In the genomic region with DNA sequence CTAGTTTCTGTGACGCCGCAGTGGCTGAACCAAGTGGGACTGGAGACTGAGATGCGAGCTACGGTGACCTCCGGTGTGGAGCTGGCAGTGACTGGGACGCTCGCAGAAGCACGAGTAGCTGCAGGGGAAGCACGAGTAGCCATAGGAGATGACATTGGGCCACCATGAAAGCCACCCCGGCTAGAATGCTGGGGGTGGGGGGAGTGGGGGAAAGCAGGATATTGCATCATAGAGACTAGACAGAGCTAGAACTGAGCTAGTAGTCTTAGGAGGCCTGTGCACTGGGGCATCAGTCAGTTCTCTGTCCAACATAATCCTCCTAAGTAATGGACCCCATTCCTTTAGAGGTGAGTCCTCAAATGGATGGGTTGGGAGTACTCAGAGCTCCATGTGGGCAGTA, we compare ENCODE assay signal across 24 mouse cellular contexts. TPM values are rescaled to one million over a fixed set of nuclear protein-coding genes. Genes with fewer than 3 reads are reported as not detected.
DNase-seq lines count a peak whose midpoint lies in the region; ATAC-seq and TF ChIP-seq lines count a peak whose summit lies in the region.
"Had no signal": no experiment of that assay in that cellular context is flagged by ENCODE, and none has a peak within 500 bp of the region (broad histone marks: within the 10 kb centered on the region; RNA-seq: fewer than 3 reads in every experiment).

No protein-coding gene starts in this region.

- TF ChIP-seq RAD21 in CH12.LX (IDR thresholded peaks at IDR 0.05; ENCODE audit: low read depth, low read length) = no peak

- H3K36me3 ChIP-seq in heart, adult 2 months (ENCODE audit: control insufficient read depth, insufficient read depth, low read length) = no peaks in the 10 kb centered on the region
- H3K36me3 ChIP-seq in CH12.LX (replicated peaks in 1 of 2; ENCODE audit: control insufficient read depth in 1 of 2, insufficient read depth in 1 of 2, low read length in 1 of 2) (peaks cover 50 to 63% of the 10 kb centered on the region in 2 experiments), myocyte (ENCODE audit: control insufficient read depth, insufficient read depth) (peaks cover 15% of the 10 kb centered on the region)

- TF ChIP-seq CTCF in heart, adult 2 months (IDR thresholded peaks at IDR 0.05) = no peak
- TF ChIP-seq CTCF in CH12.LX (conservative IDR thresholded peaks at IDR 0.05 in 1 of 2, IDR thresholded peaks at IDR 0.05 in 1 of 2; ENCODE audit: low read depth in 2 of 2, low read length in 2 of 2) = no peak
- TF ChIP-seq CTCF in layer of hippocampus, adult 2 months (conservative IDR thresholded peaks at IDR 0.05) = no peak

- no peak overlapping the region for H3K9ac ChIP-seq in heart, adult 2 months (ENCODE audit: low read depth, low read length)
- H3K9ac ChIP-seq in CH12.LX (ENCODE audit: insufficient read depth, low read depth) = no peak overlapping the region
- H3K9ac ChIP-seq: embryonic facial prominence, embryonic 13.5 days; forebrain, embryonic 12.5 days; hindbrain, embryonic 15.5 days had no signal

- 0 out of 2 replicates have a peak, but pooled peaks have one; percentile 4 for TF ChIP-seq POLR2A in heart, adult 2 months (IDR thresholded peaks at IDR 0.05; ENCODE audit: insufficient read depth, low read depth, low read length)
- TF ChIP-seq POLR2A in CH12.LX (IDR thresholded peaks at IDR 0.05; ENCODE audit: low read depth, low read length) (no peak), myocyte (IDR thresholded peaks at IDR 0.05; ENCODE audit: insufficient read length, low read depth) (no peak)

- no peak overlapping the region for H3K27ac ChIP-seq in heart, adult 2 months
- 0 out of 2 replicates have a peak overlapping the region, but pooled peaks have one; percentile 2 for H3K27ac ChIP-seq in CH12.LX (ENCODE audit: insufficient read depth, low read depth)
- H3K27ac ChIP-seq in layer of hippocampus, adult 2 months = no peak overlapping the region
- H3K27ac ChIP-seq: embryonic facial prominence, embryonic 13.5 days; forebrain, embryonic 12.5 days; heart, embryonic 10.5 days; hindbrain, embryonic 10.5 days; hindbrain, embryonic 15.5 days had no signal

- no peak for DNase-seq in heart, adult 2 months
- no peak for DNase-seq in heart, postnatal 4 days
- DNase-seq in CH12.LX (ENCODE audit: extremely low read depth) = no peak
- no peak for DNase-seq in layer of hippocampus, adult 2 months (ENCODE audit: low spot score in 2 of 2)
- no peak for DNase-seq in left cerebral cortex, adult 8-10 months (ENCODE audit: low spot score in 2 of 2)
- DNase-seq: adrenal gland, postnatal 10 days; cerebellum, adult 11 months; cerebellum, adult 8-10 months; cerebellum, postnatal 14 days; gastrocnemius, postnatal 14 days; heart, postnatal 14 days had no signal

- no peak overlapping the region for H3ac ChIP-seq in myocyte (ENCODE audit: control insufficient read depth, insufficient read length)

- 0 out of 2 replicates have a peak, but pooled peaks have one; percentile 19 for ATAC-seq in common myeloid progenitor, adult 5-6 weeks (replicated peaks; ENCODE audit: low read depth, poor library complexity, severe bottlenecking)
- ATAC-seq: forebrain, embryonic 16.5 days; inflammation-experienced regulatory T-cells, adult 6 months had no signal

- no peak overlapping the region for H3K4me2 ChIP-seq in CH12.LX (ENCODE audit: insufficient read depth, low read depth, poor library complexity, severe bottlenecking)
- no peak overlapping the region for H3K4me2 ChIP-seq in myocyte (ENCODE audit: low read depth)
- H3K4me2 ChIP-seq: embryonic facial prominence, embryonic 13.5 days; forebrain, embryonic 12.5 days; hindbrain, embryonic 15.5 days had no signal

- WGBS in heart, adult 2 months = 81% methylated on average over 10 of the region's 10 CpGs

- no peaks in the 10 kb centered on the region for H3K9me3 ChIP-seq in CH12.LX (replicated peaks; ENCODE audit: low read length)
- H3K9me3 ChIP-seq: embryonic facial prominence, embryonic 13.5 days; forebrain, embryonic 12.5 days; G1E; heart, embryonic 10.5 days; hindbrain, embryonic 10.5 days; hindbrain, embryonic 15.5 days had no signal

- H3K79me2 ChIP-seq in heart, adult 2 months (replicated peaks; ENCODE audit: control insufficient read depth, insufficient read depth, low read length) = no peaks in the 10 kb centered on the region
- H3K79me2 ChIP-seq in CH12.LX (replicated peaks; ENCODE audit: control insufficient read depth, extremely low read depth, insufficient read depth, poor library complexity, severe bottlenecking) (no peaks in the 10 kb centered on the region), myocyte (ENCODE audit: control insufficient read depth, insufficient read depth) (no peaks in the 10 kb centered on the region)

- no peak for TF ChIP-seq EP300 in heart, adult 2 months (IDR thresholded peaks at IDR 0.05; ENCODE audit: insufficient read depth, low read depth, low read length)
- TF ChIP-seq EP300 in CH12.LX (IDR thresholded peaks at IDR 0.05; ENCODE audit: low read length) = no peak

- no peaks in the 10 kb centered on the region for H3K4me1 ChIP-seq in heart, adult 2 months (ENCODE audit: control insufficient read depth, insufficient read depth, low read length)
- H3K4me1 ChIP-seq in CH12.LX (ENCODE audit: control insufficient read depth in 1 of 2, insufficient read depth in 2 of 2) = peaks cover 5 to 32% of the 10 kb centered on the region in 2 experiments; a peak in 3 of 4 replicates
- H3K4me1 ChIP-seq: embryonic facial prominence, embryonic 13.5 days; forebrain, embryonic 12.5 days; heart, embryonic 10.5 days; hindbrain, embryonic 10.5 days; hindbrain, embryonic 15.5 days had no signal

- intact Hi-C loops in heart, adult 2 months (cut with DNase I) = loop anchor here (5.0 kb wide), 1 partner anchor 43 kb away; no protein-coding TSS in a partner anchor

- in situ Hi-C loops in CH12.LX (cut with MboI; ENCODE audit: low pct_ligation_motif_present, low pct_unique_long_range_greater_than_20kb, low sequenced_read_pairs) = no loop called here

- dilution Hi-C loops in CH12.LX (cut with MboI; ENCODE audit: extremely low pct_ligation_motif_present, extremely low pct_unique_long_range_greater_than_20kb, low sequenced_read_pairs) = no loop called here

- no peaks in the 10 kb centered on the region for H3K27me3 ChIP-seq in heart, adult 2 months (ENCODE audit: control insufficient read depth, insufficient read depth, low read length)
- H3K27me3 ChIP-seq in CH12.LX (replicated peaks) = peaks cover 2% of the 10 kb centered on the region
- H3K27me3 ChIP-seq in myocyte (ENCODE audit: control insufficient read depth, insufficient read depth, insufficient read length) = no peaks in the 10 kb centered on the region
- H3K27me3 ChIP-seq: embryonic facial prominence, embryonic 13.5 days; forebrain, embryonic 12.5 days; hindbrain, embryonic 15.5 days had no signal

- no peak overlapping the region for H3K4me3 ChIP-seq in heart, adult 2 months
- H3K4me3 ChIP-seq in CH12.LX (replicated peaks in 1 of 3; ENCODE audit: low read depth in 2 of 3, low read length in 2 of 3, poor library complexity in 1 of 3) = no peak overlapping the region
- H3K4me3 ChIP-seq in myocyte = no peak overlapping the region
- H3K4me3 ChIP-seq in layer of hippocampus, adult 2 months = no peak overlapping the region
- H3K4me3 ChIP-seq: embryonic facial prominence, embryonic 13.5 days; forebrain, embryonic 12.5 days; heart, embryonic 10.5 days; hindbrain, embryonic 10.5 days; hindbrain, embryonic 15.5 days had no signal

RNA-seq across cellular contexts. Expression of gene Zfp629, which starts 11.3 kb away (rescaled TPM):
- total RNA-seq in heart, adult 2 months (2021) = 10 to 100 TPM; 17.7 to 24.9 TPM
- 12.5 and 20.9 TPM in 2 replicates for polyA plus RNA-seq in heart, adult 2 months (2012; rRNA removed)
- 10 to 100 TPM; 31.8 to 38.0 TPM for total RNA-seq in heart, postnatal 4 days (2021)
- 2.4 and 3.2 TPM in 2 replicates for total RNA-seq in CH12.LX (2012; rRNA removed)
- 0.38 and 0.59 TPM in 2 replicates for total RNA-seq in CH12.LX (2014; rRNA removed)
- polyA plus RNA-seq in CH12.LX (2012; ENCODE audit: insufficient read length, low read depth) = 0.48 and 0.94 TPM in 2 replicates
- 12.9 and 39.4 TPM in 2 replicates for total RNA-seq in common myeloid progenitor, adult 5-6 weeks (2017)
- 6.3 TPM for polyA plus RNA-seq in myocyte (2012; fragmentation: generic; extraction: Trizol)
- 10 to 100 TPM; 21.8 to 22.5 TPM for total RNA-seq in layer of hippocampus, adult 2 months (2021)
- total RNA-seq in left cerebral cortex, adult 8-10 months (2022) = 10 to 100 TPM; 19.3 to 29.3 (median 21.9) TPM

RNA-seq across cellular contexts. Expression of gene Rnf40, which starts 15.7 kb away (rescaled TPM):
- 10 to 100 TPM; 41.0 to 44.8 TPM for total RNA-seq in heart, adult 2 months (2021)
- 18.2 and 27.3 TPM in 2 replicates for polyA plus RNA-seq in heart, adult 2 months (2012; rRNA removed)
- total RNA-seq in heart, postnatal 4 days (2021) = 10 to 100 TPM; 47.8 to 49.7 TPM
- total RNA-seq in CH12.LX (2012; rRNA removed) (48.6 and 50.9 TPM in 2 replicates), CH12.LX (2014; rRNA removed) (39.3 and 40.6 TPM in 2 replicates)
- polyA plus RNA-seq in CH12.LX (2012; ENCODE audit: insufficient read length, low read depth) (73.0 and 95.2 TPM in 2 replicates), myocyte (2012; fragmentation: generic; extraction: Trizol) (32.2 TPM)
- total RNA-seq in common myeloid progenitor, adult 5-6 weeks (2017) = 55.9 and 57.4 TPM in 2 replicates
- total RNA-seq in layer of hippocampus, adult 2 months (2021) = 10 to 100 TPM; 69.5 to 72.8 TPM
- total RNA-seq in left cerebral cortex, adult 8-10 months (2022) = 10 to 100 TPM; 57.1 to 68.5 (median 67.5) TPM

RNA-seq across cellular contexts. Expression of gene Ccdc189, which starts 15.9 kb away (rescaled TPM):
- total RNA-seq in heart, adult 2 months (2021) = 10 to 100 TPM; 10.4 to 11.7 TPM
- 10.6 and 11.4 TPM in 2 replicates for polyA plus RNA-seq in heart, adult 2 months (2012; rRNA removed)
- total RNA-seq in heart, postnatal 4 days (2021) = 1 to 10 TPM; 6.5 to 9.2 TPM
- total RNA-seq in CH12.LX (2012; rRNA removed) = 2.2 and 2.9 TPM in 2 replicates
- total RNA-seq in CH12.LX (2014; rRNA removed) = 2.2 and 2.9 TPM in 2 replicates
- 2.0 and 2.1 TPM in 2 replicates for polyA plus RNA-seq in CH12.LX (2012; ENCODE audit: insufficient read length, low read depth)
- total RNA-seq in common myeloid progenitor, adult 5-6 weeks (2017) = 0.68 and 1.1 TPM in 2 replicates
- polyA plus RNA-seq in myocyte (2012; fragmentation: generic; extraction: Trizol) = 6.1 TPM
- 10 to 100 TPM; 11.5 to 12.9 TPM for total RNA-seq in layer of hippocampus, adult 2 months (2021)
- total RNA-seq in left cerebral cortex, adult 8-10 months (2022) = 10 to 100 TPM in 2 of 4 experiments, 1 to 10 TPM in 2; 7.4 to 10.5 (median 10.0) TPM

RNA-seq across cellular contexts. Expression of gene Phkg2, which starts 31.1 kb away (rescaled TPM):
- 10 to 100 TPM; 13.9 to 17.5 TPM for total RNA-seq in heart, adult 2 months (2021)
- polyA plus RNA-seq in heart, adult 2 months (2012; rRNA removed) = 30.1 and 40.1 TPM in 2 replicates
- total RNA-seq in heart, postnatal 4 days (2021) = 10 to 100 TPM; 18.1 to 19.4 TPM
- total RNA-seq in CH12.LX (2012; rRNA removed) (23.3 and 25.5 TPM in 2 replicates), CH12.LX (2014; rRNA removed) (33.1 and 34.7 TPM in 2 replicates)
- polyA plus RNA-seq in CH12.LX (2012; ENCODE audit: insufficient read length, low read depth) (65.0 and 67.2 TPM in 2 replicates), myocyte (2012; fragmentation: generic; extraction: Trizol) (18.3 TPM)
- total RNA-seq in common myeloid progenitor, adult 5-6 weeks (2017) = 18.3 and 31.8 TPM in 2 replicates
- 10 to 100 TPM; 80.4 to 84.2 TPM for total RNA-seq in layer of hippocampus, adult 2 months (2021)
- 10 to 100 TPM; 74.2 to 85.4 (median 81.9) TPM for total RNA-seq in left cerebral cortex, adult 8-10 months (2022)

RNA-seq across cellular contexts. Expression of gene Tmem265, which starts 43.1 kb away (rescaled TPM):
- total RNA-seq in heart, adult 2 months (2021) = not detected
- polyA plus RNA-seq in heart, adult 2 months (2012; rRNA removed) = not detected in 2 replicates
- under 1 TPM in 1 of 2 experiments, not detected in 1; 0.45 TPM for total RNA-seq in heart, postnatal 4 days (2021)
- total RNA-seq in CH12.LX (2012; rRNA removed) (0.93 TPM in 1 of 2 replicates, not detected in the other), CH12.LX (2014; rRNA removed) (2.3 and 3.0 TPM in 2 replicates)
- polyA plus RNA-seq in CH12.LX (2012; ENCODE audit: insufficient read length, low read depth) (not detected in 2 replicates), myocyte (2012; fragmentation: generic; extraction: Trizol) (not detected)
- 2.8 and 5.9 TPM in 2 replicates for total RNA-seq in common myeloid progenitor, adult 5-6 weeks (2017)
- not detected for total RNA-seq in layer of hippocampus, adult 2 months (2021)
- total RNA-seq in left cerebral cortex, adult 8-10 months (2022) = 1 to 10 TPM in 2 of 4 experiments, under 1 TPM in 1, not detected in 1; 1.00 to 1.3 (median 1.0) TPM
- total RNA-seq: adrenal gland, postnatal 10 days; adrenal gland, postnatal 4 days; gastrocnemius, adult 18-20 months; gastrocnemius, postnatal 14 days; heart, postnatal 14 days had no signal
- polyA plus RNA-seq: C2C12 had no signal
